Mouse (Mus musculus): ENCODE data around the gene Dmpk. TPM values are rescaled to one million over a fixed set of nuclear protein-coding genes. Genes with fewer than 3 reads are reported as not detected.

Dmpk gene
- polyA plus RNA-seq, 1 experiment from 2014 or later: 27.1 TPM

- Histone ChIP-seq H3K9me3 (no peaks in the 10 kb centered on the region), H3K4me1 (peaks cover 25% of the 10 kb centered on the region), H3K9ac (no peak overlapping the region), H3K4me2 (no peak overlapping the region), H3K4me3 (no peak overlapping the region), H3K36me3 (peaks cover 10% of the 10 kb centered on the region), H3K27ac (no peak overlapping the region), H3K27me3 (no peaks in the 10 kb centered on the region)
- ATAC-seq (ENCODE audit: borderline replicate concordance, extremely low read depth, low FRiP score, low TSS enrichment): no peak
- 64% methylated on average over 7 of the region's 7 CpGs for WGBS
These were observed 15.2 kb downstream of the Dmpk start for GRCm38 (mm10) chr7:19098811-19099210.

- H3K27ac ChIP-seq: no peak overlapping the region
- no peaks in the 10 kb centered on the region for H3K9me3 ChIP-seq
- no peaks in the 10 kb centered on the region for H3K27me3 ChIP-seq
- H3K36me3 ChIP-seq: peaks cover 10% of the 10 kb centered on the region
- 63% methylated on average over 1 of the region's 1 CpGs for WGBS
- no peak overlapping the region for H3K9ac ChIP-seq
- no peak overlapping the region for H3K4me2 ChIP-seq
- H3K4me1 ChIP-seq: peaks cover 25% of the 10 kb centered on the region
- ATAC-seq (ENCODE audit: borderline replicate concordance, extremely low read depth, low FRiP score, low TSS enrichment): no peak
- no peak overlapping the region for H3K4me3 ChIP-seq
These were observed 16.6 kb downstream of the Dmpk start for GRCm38 (mm10) chr7:19100290-19100689.

GRCm38 (mm10) chr7:19103741-19104140, 20.1 kb downstream of the Dmpk start:
- no peak overlapping the region for H3K9ac ChIP-seq
- no peaks in the 10 kb centered on the region for H3K4me1 ChIP-seq
- H3K27ac ChIP-seq: no peak overlapping the region
- no peak overlapping the region for H3K4me2 ChIP-seq
- no peaks in the 10 kb centered on the region; the same call in 1 of the 2 replicates for H3K36me3 ChIP-seq
- ATAC-seq (ENCODE audit: borderline replicate concordance, extremely low read depth, low FRiP score, low TSS enrichment): no peak
- no peaks in the 10 kb centered on the region for H3K27me3 ChIP-seq
- H3K9me3 ChIP-seq: no peaks in the 10 kb centered on the region
- no peak overlapping the region for H3K4me3 ChIP-seq

- Histone ChIP-seq H3K4me3 (no peak overlapping the region), H3K9ac (no peak overlapping the region), H3K4me1 (no peaks in the 10 kb centered on the region), H3K4me2 (no peak overlapping the region), H3K27ac (no peak overlapping the region), H3K27me3 (no peaks in the 10 kb centered on the region), H3K9me3 (no peaks in the 10 kb centered on the region), H3K36me3 (no peaks in the 10 kb centered on the region; the same call in 1 of the 2 replicates)
- ATAC-seq (ENCODE audit: borderline replicate concordance, extremely low read depth, low FRiP score, low TSS enrichment): no peak
- 71% methylated on average over 2 of the region's 2 CpGs for WGBS
These were observed 20.8 kb downstream of the Dmpk start for GRCm38 (mm10) chr7:19104486-19104885.

GRCm38 (mm10) chr7:19107436-19107835, 23.8 kb downstream of the Dmpk start:
- ATAC-seq (ENCODE audit: borderline replicate concordance, extremely low read depth, low FRiP score, low TSS enrichment): no peak
- no peak overlapping the region for H3K9ac ChIP-seq
- WGBS: 35% methylated on average over 3 of the region's 3 CpGs

GRCm38 (mm10) chr7:19109565-19109964, 25.9 kb downstream of the Dmpk start:
- Histone ChIP-seq H3K4me2 (no peak overlapping the region), H3K4me3 (no peak overlapping the region), H3K9me3 (no peaks in the 10 kb centered on the region), H3K36me3 (no peaks in the 10 kb centered on the region), H3K9ac (no peak overlapping the region), H3K27me3 (no peaks in the 10 kb centered on the region), H3K27ac (no peak overlapping the region), H3K4me1 (no peaks in the 10 kb centered on the region)
- no peak for ATAC-seq (ENCODE audit: borderline replicate concordance, extremely low read depth, low FRiP score, low TSS enrichment)
- WGBS: 82% methylated on average over 1 of the region's 1 CpGs

More at GRCm38 (mm10) chr7:19107436-19107835, 23.8 kb downstream of the Dmpk start:
- Histone ChIP-seq H3K27me3 (no peaks in the 10 kb centered on the region), H3K4me2 (no peak overlapping the region), H3K4me3 (no peak overlapping the region), H3K4me1 (no peaks in the 10 kb centered on the region), H3K9me3 (no peaks in the 10 kb centered on the region), H3K36me3 (no peaks in the 10 kb centered on the region; the same call in 1 of the 2 replicates), H3K27ac (no peak overlapping the region)

GRCm38 (mm10) chr7:19118028-19118771, 34.6 kb downstream of the Dmpk start, which contains the start of gene Gm4969:
Gm4969 (minus strand) TSS chr7:19118368.
- no peak within 1 kb of the TSS; the same call in 1 of the 2 replicates for H3K9ac ChIP-seq
- H3K27me3 ChIP-seq: no peaks in the 10 kb centered on the region; the same call in 1 of the 2 replicates
- H3K4me3 ChIP-seq: peak within 1 kb of the TSS; percentile 72
- peaks cover 23% of the 10 kb centered on the region for H3K4me1 ChIP-seq
- peak; percentile 19; the same call in 1 of the 2 replicates for ATAC-seq (ENCODE audit: borderline replicate concordance, extremely low read depth, low FRiP score, low TSS enrichment)
- WGBS: 17% methylated on average over 64 of the region's 64 CpGs
- H3K9me3 ChIP-seq: no peaks in the 10 kb centered on the region; the same call in 1 of the 2 replicates
- peak within 1 kb of the TSS; percentile 52 for H3K4me2 ChIP-seq
- no peaks in the 10 kb centered on the region for H3K36me3 ChIP-seq
- H3K27ac ChIP-seq: no peak within 1 kb of the TSS

GRCm38 (mm10) chr7:19119083-19119482, 35.4 kb downstream of the Dmpk start:
- Histone ChIP-seq H3K36me3 (no peaks in the 10 kb centered on the region), H3K9ac (no peak overlapping the region), H3K9me3 (no peaks in the 10 kb centered on the region; the same call in 1 of the 2 replicates), H3K4me2 (no peak overlapping the region), H3K27me3 (no peaks in the 10 kb centered on the region; the same call in 1 of the 2 replicates), H3K4me3 (peak overlapping the region; percentile 72; the same call in 1 of the 2 replicates), H3K4me1 (peaks cover 23% of the 10 kb centered on the region), H3K27ac (no peak overlapping the region)
- 94% methylated on average over 8 of the region's 8 CpGs for WGBS
- peak; percentile 23; the same call in 1 of the 2 replicates for ATAC-seq (ENCODE audit: borderline replicate concordance, extremely low read depth, low FRiP score, low TSS enrichment)

- H3K27ac ChIP-seq: no peak within 1 kb of the TSS
- no peaks in the 10 kb centered on the region; the same call in 1 of the 2 replicates for H3K27me3 ChIP-seq
- H3K9me3 ChIP-seq: no peaks in the 10 kb centered on the region; the same call in 1 of the 2 replicates
- H3K4me2 ChIP-seq: peak within 1 kb of the TSS; percentile 86
- no peaks in the 10 kb centered on the region for H3K36me3 ChIP-seq
- peak; percentile 96 for ATAC-seq (ENCODE audit: borderline replicate concordance, extremely low read depth, low FRiP score, low TSS enrichment)
- peaks cover 23% of the 10 kb centered on the region for H3K4me1 ChIP-seq
- 1% methylated on average over 34 of the region's 34 CpGs for WGBS
- H3K9ac ChIP-seq: peak within 1 kb of the TSS; percentile 73
- peak within 1 kb of the TSS; percentile 72 for H3K4me3 ChIP-seq
These were observed 36.2 kb downstream of the Dmpk start, which contains the start of gene Fbxo46 for GRCm38 (mm10) chr7:19119631-19120429. Fbxo46 (plus strand) TSS chr7:19119859.

- Histone ChIP-seq H3K36me3 (0 out of 2 replicates have a peak, but pooled peaks cover 3% of the 10 kb centered on the region), H3K4me3 (no peak overlapping the region), H3K4me1 (peaks cover 23% of the 10 kb centered on the region), H3K4me2 (no peak overlapping the region), H3K9me3 (no peaks in the 10 kb centered on the region; the same call in 1 of the 2 replicates), H3K9ac (no peak overlapping the region), H3K27ac (no peak overlapping the region), H3K27me3 (no peaks in the 10 kb centered on the region; the same call in 1 of the 2 replicates)
- 82% methylated on average over 4 of the region's 4 CpGs for WGBS
- ATAC-seq (ENCODE audit: borderline replicate concordance, extremely low read depth, low FRiP score, low TSS enrichment): no peak
These were observed 38.0 kb downstream of the Dmpk start for GRCm38 (mm10) chr7:19121686-19122085.

GRCm38 (mm10) chr7:19124713-19125112, 41.1 kb downstream of the Dmpk start:
- H3K36me3 ChIP-seq: 0 out of 2 replicates have a peak, but pooled peaks cover 9% of the 10 kb centered on the region
- peaks cover 17% of the 10 kb centered on the region for H3K4me1 ChIP-seq
- 79% methylated on average over 6 of the region's 6 CpGs for WGBS
- ATAC-seq (ENCODE audit: borderline replicate concordance, extremely low read depth, low FRiP score, low TSS enrichment): no peak
- no peak overlapping the region for H3K9ac ChIP-seq
- H3K27ac ChIP-seq: no peak overlapping the region
- H3K4me2 ChIP-seq: no peak overlapping the region
- no peaks in the 10 kb centered on the region for H3K27me3 ChIP-seq
- no peaks in the 10 kb centered on the region for H3K9me3 ChIP-seq
- no peak overlapping the region for H3K4me3 ChIP-seq
